Mouse (Mus musculus) lung, embryonic 15.5 days (tissue): ENCODE results near the gene Dmwd. TPM values are rescaled to one million over a fixed set of nuclear protein-coding genes. Genes with fewer than 3 reads are reported as not detected.

Experiments used
- ATAC-seq: fragments of 200-750 bp; cut with Nextera tagmentation; 2 replicates; pipeline ENCODE4 v1.8.0; 2017; ENCODE audit warnings: moderate number of reproducible peaks, borderline replicate concordance; ENCODE audit not compliant: low FRiP score, low TSS enrichment; ENCODE audit errors: extremely low read depth
- H3K27ac ChIP-seq: fragments of 300-500 bp; sonication (generic); 2 replicates; pipeline ENCODE4 v1.5.1; 2015; ENCODE audit warnings: moderate library complexity, mild to moderate bottlenecking, inconsistent platforms
- H3K27me3 ChIP-seq: fragments of 300-500 bp; sonication (generic); 2 replicates; pipeline ENCODE4 v1.6.1; 2015; ENCODE audit warnings: inconsistent platforms
- H3K36me3 ChIP-seq: fragments of 300-500 bp; sonication (generic); 2 replicates; pipeline ENCODE4 v1.6.1; 2015; ENCODE audit warnings: inconsistent platforms
- H3K4me1 ChIP-seq: fragments of 300-500 bp; sonication (generic); 2 replicates; pipeline ENCODE4 v1.6.1; 2015; ENCODE audit warnings: inconsistent platforms
- H3K4me2 ChIP-seq: fragments of 300-500 bp; sonication (generic); 2 replicates; pipeline ENCODE4 v1.6.1; 2015; ENCODE audit warnings: inconsistent platforms, mild to moderate bottlenecking, moderate library complexity
- H3K4me3 ChIP-seq: fragments of 300-500 bp; sonication (generic); 2 replicates; pipeline ENCODE4 v1.5.1; 2015; ENCODE audit warnings: mild to moderate bottlenecking, inconsistent platforms
- H3K9ac ChIP-seq: fragments of 300-500 bp; sonication (generic); 2 replicates; pipeline ENCODE4 v1.6.1; 2015; ENCODE audit warnings: inconsistent platforms
- H3K9me3 ChIP-seq: fragments of 300-500 bp; sonication (generic); 2 replicates; pipeline ENCODE4 v1.6.1; 2016; ENCODE audit warnings: inconsistent platforms
- WGBS: fragments of 180-500 bp; shearing (Covaris S2); methylation state at CpG from one replicate; pipeline ENCODE4 v1.1.7; 2015; 5-methylcytosine and 5-hydroxymethylcytosine counted together
- polyA plus RNA-seq: library from polyadenylated mRNA; unstranded; fragments of >200 nt; fragmentation: Nextera tagmentation; extraction: Ambion mirVana; gene quantifications from 2 replicates; pipeline ENCODE4 v1.2.1, GENCODE M21; 2015

Dmwd gene
- polyA plus RNA-seq, 1 experiment from 2014 or later = 15.9 TPM

DNA sequence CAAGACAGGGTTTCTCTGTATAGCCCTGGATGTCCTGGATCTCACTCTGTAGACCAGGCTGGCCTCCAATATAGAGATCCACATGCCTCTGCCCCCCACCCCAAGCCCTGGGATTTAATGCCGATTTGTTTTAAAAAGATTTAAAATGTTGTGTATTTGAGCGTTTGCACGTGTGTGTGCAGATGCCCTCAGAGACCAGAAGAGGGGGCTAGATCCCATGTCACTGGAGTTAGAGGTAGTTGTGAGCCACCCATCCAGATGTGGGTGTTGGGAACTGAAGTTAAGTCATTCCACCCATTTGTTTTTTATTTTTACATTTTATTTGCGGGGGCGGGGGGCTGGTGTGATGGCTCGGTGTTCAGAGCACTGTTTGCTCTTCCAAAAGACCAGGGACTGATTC lies 1.5 kb upstream of the Dmwd start:
- 88% methylated on average over 6 of the region's 6 CpGs for WGBS
- no peak overlapping the region for H3K27ac ChIP-seq
- H3K27me3 ChIP-seq = no peaks in the 10 kb centered on the region
- H3K36me3 ChIP-seq = peaks cover 17% of the 10 kb centered on the region; the same call in 1 of the 2 replicates
- peaks cover 23% of the 10 kb centered on the region for H3K4me1 ChIP-seq
- H3K4me2 ChIP-seq = no peak overlapping the region
- no peak for ATAC-seq
- H3K4me3 ChIP-seq = no peak overlapping the region
- H3K9ac ChIP-seq = no peak overlapping the region
- no peaks in the 10 kb centered on the region for H3K9me3 ChIP-seq

DNA sequence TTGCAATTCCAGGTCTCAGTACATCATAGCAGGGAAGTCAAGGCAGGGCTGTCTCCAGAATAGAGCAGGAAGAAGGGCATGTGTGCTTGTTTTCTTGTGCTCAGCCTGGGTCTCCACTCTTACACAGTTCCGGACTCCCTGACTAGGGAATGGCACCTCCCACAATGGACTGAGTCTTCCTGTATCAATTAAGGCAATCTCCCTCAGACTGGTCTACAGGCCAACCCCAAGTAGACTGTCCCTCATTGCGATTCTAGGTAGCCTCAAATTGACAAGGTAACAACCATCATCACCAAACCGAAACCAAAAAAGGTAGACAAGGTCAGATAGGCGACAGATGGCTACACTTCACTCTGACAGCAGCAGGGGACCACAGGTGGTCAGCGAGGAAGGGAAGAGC lies 796 bp upstream of the Dmwd start:
- Histone ChIP-seq H3K4me3 (peak overlapping the region; percentile 95), H3K27me3 (no peaks in the 10 kb centered on the region), H3K9ac (no peak overlapping the region), H3K27ac (no peak overlapping the region), H3K4me2 (peak overlapping the region; percentile 80), H3K4me1 (peaks cover 23% of the 10 kb centered on the region), H3K36me3 (peaks cover 24% of the 10 kb centered on the region), H3K9me3 (no peaks in the 10 kb centered on the region)
- 50% methylated on average over 5 of the region's 5 CpGs for WGBS
- no peak for ATAC-seq

DNA sequence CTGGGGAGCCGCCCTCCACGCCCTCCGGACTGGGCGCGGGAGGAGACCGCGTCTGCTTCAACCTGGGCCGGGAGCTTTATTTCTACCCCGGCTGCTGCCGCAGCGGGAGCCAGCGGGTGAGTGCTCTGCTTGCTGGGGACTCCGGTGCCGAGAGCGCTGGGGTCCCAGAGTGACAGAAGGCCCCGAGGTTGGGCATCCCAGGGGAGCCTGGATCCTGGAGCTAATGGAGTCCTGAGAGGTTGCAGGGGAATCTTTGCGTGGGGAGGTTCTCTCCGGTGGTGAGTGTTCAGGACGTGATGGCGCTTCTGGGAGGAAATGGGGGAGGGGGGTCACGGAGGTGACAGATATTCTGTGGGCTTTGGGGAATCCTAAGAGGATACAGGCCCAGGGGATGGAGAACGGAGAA lies 562 bp downstream of the Dmwd start:
- no peaks in the 10 kb centered on the region for H3K9me3 ChIP-seq
- H3K4me1 ChIP-seq = peaks cover 23% of the 10 kb centered on the region
- H3K4me3 ChIP-seq = peak overlapping the region; percentile 95
- no peak; the same call in 1 of the 2 replicates for ATAC-seq
- under 1% methylated on average over 22 of the region's 22 CpGs for WGBS
- peaks cover 38% of the 10 kb centered on the region for H3K36me3 ChIP-seq
- peak overlapping the region; percentile 98 for H3K9ac ChIP-seq
- peak overlapping the region; percentile 80 for H3K4me2 ChIP-seq
- peak overlapping the region; percentile 88 for H3K27ac ChIP-seq
- no peaks in the 10 kb centered on the region for H3K27me3 ChIP-seq

GRCm38 (mm10) chr7:19077761-19078160 lies 1.7 kb downstream of the Dmwd start:
- WGBS = 68% methylated on average over 14 of the region's 14 CpGs
- Histone ChIP-seq H3K36me3 (peaks cover 47% of the 10 kb centered on the region), H3K27ac (no peak overlapping the region), H3K9ac (peak overlapping the region; percentile 98; the same call in 1 of the 2 replicates), H3K4me3 (peak overlapping the region; percentile 95), H3K4me2 (peak overlapping the region; percentile 80), H3K4me1 (peaks cover 33% of the 10 kb centered on the region), H3K27me3 (no peaks in the 10 kb centered on the region), H3K9me3 (no peaks in the 10 kb centered on the region)
- ATAC-seq = no peak

GRCm38 (mm10) chr7:19078732-19079131 lies 2.7 kb downstream of the Dmwd start:
- ATAC-seq = no peak
- no peak overlapping the region for H3K4me2 ChIP-seq
- no peaks in the 10 kb centered on the region for H3K27me3 ChIP-seq
- H3K9me3 ChIP-seq = no peaks in the 10 kb centered on the region
- whole genome bisulfite sequencing = 68% methylated on average over 3 of the region's 3 CpGs
- no peak overlapping the region for H3K9ac ChIP-seq
- H3K4me1 ChIP-seq = peaks cover 43% of the 10 kb centered on the region
- no peak overlapping the region for H3K4me3 ChIP-seq
- peaks cover 47% of the 10 kb centered on the region for H3K36me3 ChIP-seq
- no peak overlapping the region for H3K27ac ChIP-seq

DNA sequence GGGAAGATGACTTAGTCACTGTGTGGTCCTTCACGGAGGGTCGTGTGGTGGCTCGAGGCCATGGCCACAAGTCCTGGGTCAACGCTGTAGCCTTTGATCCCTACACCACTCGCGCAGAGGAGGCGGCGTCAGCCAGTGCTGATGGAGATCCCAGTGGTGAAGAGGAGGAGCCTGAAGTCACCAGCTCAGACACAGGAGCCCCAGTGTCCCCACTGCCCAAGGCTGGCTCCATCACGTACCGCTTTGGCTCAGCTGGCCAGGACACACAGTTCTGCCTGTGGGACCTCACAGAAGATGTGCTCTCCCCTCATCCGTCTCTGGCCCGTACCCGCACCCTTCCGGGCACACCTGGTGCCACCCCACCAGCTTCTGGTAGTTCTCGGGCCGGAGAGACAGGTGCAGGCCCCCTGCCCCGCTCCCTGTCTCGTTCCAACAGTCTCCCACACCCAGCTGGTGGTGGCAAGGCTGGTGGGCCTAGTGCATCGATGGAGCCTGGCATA lies 4.5 kb downstream of the Dmwd start:
- ATAC-seq = no peak
- no peak overlapping the region for H3K27ac ChIP-seq
- H3K9ac ChIP-seq = no peak overlapping the region
- 83% methylated on average over 19 of the region's 19 CpGs for WGBS
- H3K27me3 ChIP-seq = no peaks in the 10 kb centered on the region
- H3K4me1 ChIP-seq = peaks cover 55% of the 10 kb centered on the region
- H3K36me3 ChIP-seq = peaks cover 47% of the 10 kb centered on the region
- H3K4me2 ChIP-seq = no peak overlapping the region
- H3K9me3 ChIP-seq = no peaks in the 10 kb centered on the region
- no peak overlapping the region for H3K4me3 ChIP-seq

DNA sequence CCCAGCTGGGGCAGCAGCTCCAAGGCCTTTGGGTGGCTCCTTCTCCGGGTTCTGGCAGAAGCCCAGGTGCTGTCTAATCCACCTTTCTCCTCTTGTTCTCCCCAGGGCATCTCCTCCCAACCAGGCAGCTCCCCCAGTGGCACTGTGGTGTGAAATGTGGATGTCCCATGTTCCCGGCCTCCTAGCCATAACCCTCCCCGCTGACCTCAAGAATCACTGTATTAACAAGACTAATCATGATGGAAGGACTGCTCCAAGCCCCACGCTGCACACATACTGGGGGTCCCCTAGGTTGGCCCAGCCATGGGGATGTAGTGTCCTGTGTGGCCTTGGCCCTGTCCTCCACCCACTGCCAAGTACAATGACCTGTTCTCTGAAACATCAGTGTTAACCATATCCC lies 6.1 kb downstream of the Dmwd start:
- 73% methylated on average over 4 of the region's 4 CpGs for WGBS
- peaks cover 48% of the 10 kb centered on the region for H3K36me3 ChIP-seq
- no peak overlapping the region for H3K9ac ChIP-seq

DNA sequence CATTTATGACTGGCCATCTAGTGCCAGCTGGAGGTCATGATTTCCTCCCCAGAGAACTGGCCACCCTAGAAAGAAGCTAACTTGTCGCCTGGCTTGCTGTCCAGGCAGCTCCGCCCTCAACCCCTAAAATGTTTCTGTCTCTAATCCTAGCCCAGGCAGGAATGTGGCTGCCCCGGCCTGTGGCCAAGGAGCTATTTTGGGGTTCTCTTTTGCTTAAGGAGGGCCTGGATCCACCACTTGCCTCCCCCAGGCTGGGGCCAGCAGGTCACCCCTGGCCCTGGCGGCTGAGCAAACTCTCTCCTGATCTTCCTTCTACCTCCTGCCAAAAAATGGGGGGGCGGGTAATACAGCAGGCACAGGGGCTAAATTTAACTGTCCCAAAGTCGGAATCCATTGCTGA lies 7.1 kb downstream of the Dmwd start:
- 35% methylated on average over 6 of the region's 6 CpGs for WGBS
- H3K9ac ChIP-seq = 0 out of 2 replicates have a peak overlapping the region, but pooled peaks have one; percentile 14
- peaks cover 54% of the 10 kb centered on the region for H3K36me3 ChIP-seq
- H3K27ac ChIP-seq = peak overlapping the region; percentile 46
- 0 out of 2 replicates have a peak, but pooled peaks have one; percentile 0 for ATAC-seq
- H3K4me2 ChIP-seq = peak overlapping the region; percentile 54
- peaks cover 47% of the 10 kb centered on the region for H3K4me1 ChIP-seq
- 0 out of 2 replicates have a peak overlapping the region, but pooled peaks have one; percentile 5 for H3K4me3 ChIP-seq
- H3K27me3 ChIP-seq = no peaks in the 10 kb centered on the region
- no peaks in the 10 kb centered on the region for H3K9me3 ChIP-seq

More for the DNA sequence above, 6.1 kb downstream of the Dmwd start:
- H3K27ac ChIP-seq = peak overlapping the region; percentile 46; the same call in 1 of the 2 replicates
- H3K27me3 ChIP-seq = no peaks in the 10 kb centered on the region
- no peaks in the 10 kb centered on the region for H3K9me3 ChIP-seq
- peaks cover 56% of the 10 kb centered on the region for H3K4me1 ChIP-seq
- H3K4me3 ChIP-seq = no peak overlapping the region
- H3K4me2 ChIP-seq = no peak overlapping the region
- ATAC-seq = no peak

DNA sequence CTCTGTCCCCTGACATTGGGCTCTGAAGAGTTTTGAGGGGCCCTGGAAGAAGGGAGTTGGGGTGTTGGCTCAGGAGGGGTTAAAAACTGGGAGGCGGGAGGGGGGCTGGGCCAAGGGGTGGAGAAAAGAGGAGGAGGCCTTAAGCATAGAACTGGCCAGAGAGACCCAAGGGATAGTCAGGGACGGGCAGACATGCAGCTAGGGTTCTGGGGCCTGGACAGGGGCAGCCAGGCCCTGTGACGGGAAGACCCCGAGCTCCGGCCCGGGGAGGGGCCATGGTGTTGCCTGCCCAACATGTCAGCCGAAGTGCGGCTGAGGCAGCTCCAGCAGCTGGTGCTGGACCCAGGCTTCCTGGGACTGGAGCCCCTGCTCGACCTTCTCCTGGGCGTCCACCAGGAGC lies 7.7 kb downstream of the Dmwd start, which contains the start of gene Dmpk:
Gene Dmpk, plus strand, starts transcription at position 149 of the 400 bp plus-strand sequence.
- H3K4me2 ChIP-seq = peak within 1 kb of the TSS; percentile 54
- peak within 1 kb of the TSS; percentile 57 for H3K27ac ChIP-seq
- peak within 1 kb of the TSS; percentile 47 for H3K9ac ChIP-seq
- H3K4me1 ChIP-seq = peaks cover 46% of the 10 kb centered on the region
- peaks cover 54% of the 10 kb centered on the region for H3K36me3 ChIP-seq
- ATAC-seq = peak; percentile 66
- no peaks in the 10 kb centered on the region for H3K9me3 ChIP-seq
- WGBS = 37% methylated on average over 10 of the region's 10 CpGs
- H3K27me3 ChIP-seq = no peaks in the 10 kb centered on the region
- peak within 1 kb of the TSS; percentile 40 for H3K4me3 ChIP-seq

DNA sequence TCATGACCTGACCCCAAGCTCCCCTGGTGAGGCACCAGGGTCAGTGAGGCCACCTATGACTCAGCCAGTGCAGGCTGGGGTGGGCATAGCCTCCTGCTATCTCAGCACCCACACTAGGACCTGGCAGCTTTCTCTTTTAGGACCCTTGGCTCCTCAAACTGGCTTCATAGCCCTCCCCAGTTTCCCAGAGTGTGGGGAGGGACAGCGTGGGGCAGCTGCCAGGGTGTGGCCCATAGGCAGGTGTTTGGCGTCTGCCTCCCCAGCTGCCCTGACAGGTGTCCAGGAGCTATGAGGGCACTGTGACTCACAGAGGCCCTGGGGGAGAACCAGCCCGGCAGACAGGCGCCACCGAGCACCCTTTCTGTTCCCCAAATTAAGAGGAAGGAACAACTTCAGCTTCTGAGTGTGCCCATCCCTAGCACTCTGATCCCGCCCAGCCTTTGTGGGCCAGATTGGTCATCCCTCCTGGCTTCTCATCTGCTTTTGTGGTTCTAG lies 8.3 kb downstream of the Dmwd start:
- Histone ChIP-seq H3K36me3 (peaks cover 50% of the 10 kb centered on the region), H3K9ac (peak overlapping the region; percentile 47; the same call in 1 of the 2 replicates), H3K4me1 (peaks cover 46% of the 10 kb centered on the region), H3K27me3 (no peaks in the 10 kb centered on the region), H3K27ac (peak overlapping the region; percentile 57), H3K9me3 (no peaks in the 10 kb centered on the region), H3K4me3 (peak overlapping the region; percentile 40), H3K4me2 (peak overlapping the region; percentile 54)
- no peak for ATAC-seq
- 58% methylated on average over 6 of the region's 6 CpGs for WGBS

DNA sequence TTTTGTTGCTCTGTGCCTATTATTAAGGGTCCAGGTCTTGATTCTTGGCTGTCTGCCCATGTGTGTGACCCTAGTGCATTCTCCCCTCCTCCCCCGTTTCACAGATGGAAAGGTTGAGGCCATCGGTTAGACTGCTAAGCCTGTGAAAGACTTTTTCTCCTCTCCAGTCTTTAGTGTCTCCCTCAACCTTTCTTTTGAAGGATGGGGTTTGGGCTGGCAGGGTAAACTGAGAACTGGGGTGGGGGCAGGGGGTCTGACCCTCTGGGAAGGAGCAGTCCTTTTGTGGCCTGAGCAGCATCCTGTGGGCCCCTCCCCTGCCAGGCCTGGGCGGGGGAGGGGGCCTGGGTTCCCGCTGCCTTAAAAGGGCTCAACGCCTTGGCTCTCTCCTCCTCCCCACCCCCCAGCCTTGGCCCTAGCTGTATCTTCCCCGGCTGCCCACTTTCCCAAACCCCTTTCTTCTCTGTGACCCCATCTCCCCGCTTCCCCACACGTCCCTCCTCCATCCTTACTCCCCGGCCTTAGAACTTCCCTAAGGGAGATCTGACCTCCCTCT lies 9.0 kb downstream of the Dmwd start:
- Histone ChIP-seq H3K27ac (peak overlapping the region; percentile 46), H3K36me3 (peaks cover 43% of the 10 kb centered on the region), H3K4me2 (peak overlapping the region; percentile 54), H3K27me3 (no peaks in the 10 kb centered on the region), H3K4me1 (peaks cover 46% of the 10 kb centered on the region), H3K9me3 (no peaks in the 10 kb centered on the region), H3K4me3 (peak overlapping the region; percentile 40), H3K9ac (peak overlapping the region; percentile 0; the same call in 1 of the 2 replicates)
- no peak for ATAC-seq
- WGBS = 22% methylated on average over 9 of the region's 9 CpGs

- peaks cover 46% of the 10 kb centered on the region for H3K4me1 ChIP-seq
- H3K9me3 ChIP-seq = no peaks in the 10 kb centered on the region
- H3K4me3 ChIP-seq = peak overlapping the region; percentile 40
- H3K27ac ChIP-seq = peak overlapping the region; percentile 46
- H3K36me3 ChIP-seq = peaks cover 41% of the 10 kb centered on the region
- no peak for ATAC-seq
- peak overlapping the region; percentile 0; the same call in 1 of the 2 replicates for H3K9ac ChIP-seq
- peak overlapping the region; percentile 54 for H3K4me2 ChIP-seq
- WGBS = 13% methylated on average over 6 of the region's 6 CpGs
- H3K27me3 ChIP-seq = no peaks in the 10 kb centered on the region
Observed at GRCm38 (mm10) chr7:19085495-19085894, 9.5 kb downstream of the Dmwd start.
